Mouse (Mus musculus): ENCODE data around the gene Cxcl10.

- TF ChIP-seq POLR2A (IDR thresholded peaks at IDR 0.05; ENCODE audit: insufficient read depth, low read depth, low read length) (0 out of 2 replicates have a peak, but pooled peaks have one; percentile 26), EP300 (IDR thresholded peaks at IDR 0.05; ENCODE audit: insufficient read depth, low read depth, low read length) (peak; percentile 62; the same call in 1 of the 2 replicates)
These were observed 16.3 kb downstream of the Cxcl10 start for GRCm38 (mm10) chr5:92332359-92332840.

Measured in heart, adult 2 months (tissue).